Mouse (Mus musculus) frontal cortex, adult 2 months (tissue): ENCODE measurements around the gene Nr1h5. TPM values are rescaled to one million over a fixed set of nuclear protein-coding genes. Genes with fewer than 3 reads are reported as not detected.

ENCODE experiments used
- DNase-seq, 2 experiments: peaks; one replicate each; pipeline ENCODE4 v3.0.0; 2022; ENCODE audit warnings: low spot score in 1 of 2; ENCODE audit errors: extremely low spot score in 1 of 2
- polyA plus RNA-seq: library from polyadenylated mRNA; depleted of rRNA; stranded (reverse); fragments of >200 nt; gene quantifications from 2 replicates; pipeline ENCODE4 v1.2.3, GENCODE M21; 2012; rRNA removed

The Nr1h5 gene
- 0.04 TPM in 1 of 2 replicates, not detected in the other for polyA plus RNA-seq

GRCm38 (mm10) chr3:102964033-102964432 lies at the start of gene Nr1h5:
TSS of gene Nr1h5 (minus strand) at chr3:102964133.
- no peak for DNase-seq

- DNase-seq = no peak
Observed at GRCm38 (mm10) chr3:103001595-103001994, 37.7 kb upstream of the Nr1h5 start.

- DNase-seq = no peak
Observed at GRCm38 (mm10) chr3:102997591-102997990, 33.7 kb upstream of the Nr1h5 start.

GRCm38 (mm10) chr3:102997036-102997435 lies 33.1 kb upstream of the Nr1h5 start:
- DNase-seq = no peak

- peak; percentile 89 to 96 for DNase-seq
Observed at GRCm38 (mm10) chr3:102995605-102996321, 31.8 kb upstream of the Nr1h5 start, which contains the start of gene Sike1. TSS of gene Sike1 (plus strand) at chr3:102995708.

- DNase-seq = no peak
Observed at GRCm38 (mm10) chr3:102995233-102995604, 31.3 kb upstream of the Nr1h5 start.

- DNase-seq = peak in 1 of 2 experiments; percentile 64
Observed at GRCm38 (mm10) chr3:102992936-102993335, 29.0 kb upstream of the Nr1h5 start.

- no peak for DNase-seq
Observed at GRCm38 (mm10) chr3:102991041-102991440, 27.1 kb upstream of the Nr1h5 start.

GRCm38 (mm10) chr3:102980349-102980736 lies 16.4 kb upstream of the Nr1h5 start:
- DNase-seq = no peak

- peak in 1 of 2 experiments; percentile 28 for DNase-seq
Observed at GRCm38 (mm10) chr3:102979550-102980348, 15.8 kb upstream of the Nr1h5 start.

- DNase-seq = no peak
Observed at GRCm38 (mm10) chr3:102976906-102977305, 13.0 kb upstream of the Nr1h5 start.

- DNase-seq = no peak
Observed at GRCm38 (mm10) chr3:102970508-102970907, 6.6 kb upstream of the Nr1h5 start.

- no peak for DNase-seq
Observed at GRCm38 (mm10) chr3:102970067-102970466, 6.1 kb upstream of the Nr1h5 start.

GRCm38 (mm10) chr3:102955596-102955995 lies 8.3 kb downstream of the Nr1h5 start:
- DNase-seq = no peak

GRCm38 (mm10) chr3:102955143-102955542 lies 8.8 kb downstream of the Nr1h5 start:
- DNase-seq = no peak

- no peak for DNase-seq
Observed at GRCm38 (mm10) chr3:102954476-102954875, 9.5 kb downstream of the Nr1h5 start.

- DNase-seq = no peak
Observed at GRCm38 (mm10) chr3:102946861-102947260, 17.1 kb downstream of the Nr1h5 start.

GRCm38 (mm10) chr3:102946312-102946711 lies 17.6 kb downstream of the Nr1h5 start:
- DNase-seq = no peak

- peak in 1 of 2 experiments; percentile 1 for DNase-seq
Observed at GRCm38 (mm10) chr3:102938100-102938499, 25.8 kb downstream of the Nr1h5 start.

GRCm38 (mm10) chr3:102935451-102936354 lies 28.2 kb downstream of the Nr1h5 start, which contains the start of gene Sycp1:
TSS of gene Sycp1 (minus strand) at chr3:102936100.
- no peak for DNase-seq

GRCm38 (mm10) chr3:102899136-102899535 lies 64.8 kb downstream of the Nr1h5 start:
- no peak for DNase-seq
